ENCODE assay signal across 20 mouse cellular contexts in genomic region chr4:145366301-145366700, GRCm38 (mm10). TPM values are rescaled to one million over a fixed set of nuclear protein-coding genes. Genes with fewer than 3 reads are reported as not detected.
"Had no signal": no experiment of that assay in that cellular context is flagged by ENCODE, and none has a peak within 500 bp of the region (broad histone marks: within the 10 kb centered on the region; RNA-seq: fewer than 3 reads in every experiment).

No protein-coding gene starts in this region.

- H3K36me3 ChIP-seq: limb, embryonic 10.5 days; limb, embryonic 13.5 days; liver, embryonic 12.5 days; liver, embryonic 15.5 days; lung, embryonic 15.5 days; midbrain, embryonic 10.5 days; midbrain, embryonic 13.5 days; neural tube, embryonic 13.5 days had no signal

- DNase-seq: kidney, adult 18-20 months; kidney, adult 9 months; kidney, postnatal 36 days; liver; lung, adult 18-20 months; lung, postnatal 10 days; lung, postnatal 36 days had no signal

- H3K4me3 ChIP-seq: limb, embryonic 10.5 days; limb, embryonic 13.5 days; liver, embryonic 12.5 days; liver, embryonic 15.5 days; lung, embryonic 15.5 days; megakaryocyte, embryonic 14.5 days; midbrain, embryonic 10.5 days; midbrain, embryonic 13.5 days; myocyte; neural tube, embryonic 13.5 days had no signal

- H3K4me2 ChIP-seq: limb, embryonic 13.5 days; liver, embryonic 12.5 days; liver, embryonic 15.5 days; lung, embryonic 15.5 days; midbrain, embryonic 13.5 days; neural tube, embryonic 13.5 days had no signal

- H3K27ac ChIP-seq: kidney, postnatal 0 days; limb, embryonic 10.5 days; limb, embryonic 13.5 days; liver, embryonic 12.5 days; liver, embryonic 15.5 days; lung, embryonic 15.5 days; midbrain, embryonic 10.5 days; midbrain, embryonic 13.5 days; neural tube, embryonic 13.5 days had no signal

- H3K27me3 ChIP-seq: limb, embryonic 13.5 days; liver, embryonic 12.5 days; liver, embryonic 15.5 days; lung, embryonic 15.5 days; megakaryocyte, embryonic 14.5 days; midbrain, embryonic 13.5 days; neural tube, embryonic 13.5 days had no signal

- H3K9ac ChIP-seq: limb, embryonic 13.5 days; liver, embryonic 12.5 days; liver, embryonic 15.5 days; lung, embryonic 15.5 days; midbrain, embryonic 13.5 days; neural tube, embryonic 13.5 days had no signal

- H3K4me1 ChIP-seq: limb, embryonic 10.5 days; limb, embryonic 13.5 days; liver, embryonic 12.5 days; liver, embryonic 15.5 days; lung, embryonic 15.5 days; midbrain, embryonic 10.5 days; midbrain, embryonic 13.5 days; neural tube, embryonic 13.5 days had no signal

- ATAC-seq: intestine, embryonic 16.5 days; liver, embryonic 12.5 days; midbrain, embryonic 13.5 days; midbrain, embryonic 16.5 days had no signal

- H3K9me3 ChIP-seq: limb, embryonic 10.5 days; limb, embryonic 13.5 days; liver, embryonic 12.5 days; liver, embryonic 15.5 days; lung, embryonic 15.5 days; midbrain, embryonic 10.5 days; neural tube, embryonic 13.5 days had no signal

RNA-seq across cellular contexts. Expression of gene Tnfrsf8, which starts 51.3 kb away (rescaled TPM):
- polyA plus RNA-seq: intestine, embryonic 16.5 days; liver, embryonic 12.5 days; midbrain, embryonic 10.5 days; neural tube, embryonic 13.5 days had no signal
